Mouse (Mus musculus): ENCODE measurements around the gene Nr2c2. TPM values are rescaled to one million over a fixed set of nuclear protein-coding genes. Genes with fewer than 3 reads are reported as not detected.
"Not testable (repeated sequence)": the region's sequence is repeated elsewhere in the genome, so short reads cannot be mapped to it uniquely, and the experiment has no call there.

Gene Nr2c2
- polyA plus RNA-seq, 1 experiment: 22.1 TPM

DNA sequence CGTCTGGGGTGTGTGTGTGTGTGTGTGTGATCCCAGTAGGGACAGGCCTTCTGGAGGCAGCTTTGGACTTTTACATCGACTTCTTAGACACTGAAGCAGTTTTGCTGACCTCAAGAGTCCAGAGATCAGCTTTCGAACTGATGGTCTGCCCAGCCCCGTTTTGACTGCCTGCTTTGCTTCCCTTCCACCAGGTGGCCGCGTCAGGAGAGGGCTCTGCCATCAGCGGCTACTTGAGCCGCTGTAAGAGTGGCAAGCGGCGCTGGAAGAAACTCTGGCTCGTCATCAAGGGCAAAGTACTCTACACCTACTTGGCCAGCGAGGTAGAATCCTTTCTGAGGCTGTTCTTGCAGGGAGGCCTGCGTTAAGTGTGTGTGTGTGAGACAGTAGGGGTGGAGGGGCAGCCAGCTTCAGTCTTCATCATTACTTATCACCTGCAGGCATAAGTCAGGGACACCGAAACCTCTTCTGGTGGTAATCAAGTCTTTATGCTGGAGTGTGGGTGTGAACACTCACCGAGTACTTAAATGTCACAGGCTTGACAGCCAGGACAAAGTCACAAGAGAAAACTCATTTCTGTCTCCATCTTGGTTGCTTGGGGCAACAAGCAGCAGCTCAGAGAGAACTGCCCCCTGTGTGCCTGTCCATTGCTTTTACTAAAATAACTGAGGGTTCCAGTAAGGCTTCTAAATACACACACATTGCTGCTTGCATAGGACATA is 19.9 kb upstream of the Nr2c2 start:
- TF ChIP-seq CTCF (IDR thresholded peaks at IDR 0.05; ENCODE audit: insufficient read depth, low read length): no peak; the same call in 1 of the 2 replicates
- TF ChIP-seq POLR2A (IDR thresholded peaks at IDR 0.05; ENCODE audit: borderline replicate concordance, extremely low read depth, low read depth, low read length): no peak
- Histone ChIP-seq H3K4me3 (replicated peaks; ENCODE audit: extremely low read depth, low read depth, low read length) (no peak overlapping the region), H3K4me1 (ENCODE audit: control insufficient read depth, insufficient read depth, low read length) (no peaks in the 10 kb centered on the region)
- peak; percentile 26 for DNase-seq
- 46% methylated on average over 15 of the region's 15 CpGs for WGBS

DNA sequence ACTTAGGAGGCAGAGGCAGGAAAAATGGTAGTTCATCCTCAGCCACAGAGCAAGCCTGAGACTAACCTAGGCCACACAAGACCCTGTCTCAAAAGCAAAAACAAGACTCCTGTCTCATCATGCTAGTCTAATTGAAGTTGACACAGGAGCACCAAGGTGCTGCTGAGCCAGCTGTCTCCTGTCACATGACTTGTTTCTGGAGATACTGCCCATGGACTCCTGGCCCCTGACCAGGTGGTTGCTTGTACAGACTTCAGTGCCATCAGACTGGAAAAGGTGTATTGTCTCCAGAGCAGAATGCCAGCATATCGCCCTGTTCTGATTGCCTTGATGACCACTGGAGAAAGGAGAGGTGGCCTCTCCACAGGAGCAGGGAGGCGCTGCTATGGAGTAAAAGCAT is 10.5 kb upstream of the Nr2c2 start:
- H3K4me1 ChIP-seq (ENCODE audit: control insufficient read depth, insufficient read depth, low read length): no peaks in the 10 kb centered on the region
- no peak for DNase-seq
- no peak for TF ChIP-seq POLR2A (IDR thresholded peaks at IDR 0.05; ENCODE audit: borderline replicate concordance, extremely low read depth, low read depth, low read length)
- no peak for TF ChIP-seq CTCF (IDR thresholded peaks at IDR 0.05; ENCODE audit: insufficient read depth, low read length)
- 93% methylated on average over 2 of the region's 2 CpGs for WGBS
- H3K4me3 ChIP-seq (replicated peaks; ENCODE audit: extremely low read depth, low read depth, low read length): no peak overlapping the region

DNA sequence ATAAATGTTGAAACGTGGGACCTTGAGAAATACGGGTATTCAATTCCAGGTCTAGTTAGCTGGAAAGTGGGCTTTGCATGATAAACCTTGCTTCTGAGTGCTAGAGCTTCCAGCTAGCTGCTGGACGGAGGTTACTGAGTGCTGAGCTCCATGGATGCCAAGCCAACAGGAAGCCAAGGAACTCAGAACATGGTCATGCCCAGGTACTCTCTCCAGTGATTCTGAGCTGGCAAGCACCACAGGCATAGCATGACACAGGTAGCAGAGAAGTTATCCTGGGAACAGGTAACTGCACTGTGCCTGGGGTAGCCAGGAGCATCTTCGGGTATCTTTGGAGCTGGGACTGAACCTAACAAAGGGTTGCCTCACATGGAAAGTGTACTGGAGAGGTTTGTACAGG is 8.4 kb upstream of the Nr2c2 start:
- H3K4me3 ChIP-seq (replicated peaks; ENCODE audit: extremely low read depth, low read depth, low read length): no peak overlapping the region
- no peaks in the 10 kb centered on the region for H3K4me1 ChIP-seq (ENCODE audit: control insufficient read depth, insufficient read depth, low read length)
- TF ChIP-seq POLR2A (IDR thresholded peaks at IDR 0.05; ENCODE audit: borderline replicate concordance, extremely low read depth, low read depth, low read length) (no peak), CTCF (IDR thresholded peaks at IDR 0.05; ENCODE audit: insufficient read depth, low read length) (no peak)
- DNase-seq: no peak
- WGBS: 75% methylated on average over 4 of the region's 4 CpGs

DNA sequence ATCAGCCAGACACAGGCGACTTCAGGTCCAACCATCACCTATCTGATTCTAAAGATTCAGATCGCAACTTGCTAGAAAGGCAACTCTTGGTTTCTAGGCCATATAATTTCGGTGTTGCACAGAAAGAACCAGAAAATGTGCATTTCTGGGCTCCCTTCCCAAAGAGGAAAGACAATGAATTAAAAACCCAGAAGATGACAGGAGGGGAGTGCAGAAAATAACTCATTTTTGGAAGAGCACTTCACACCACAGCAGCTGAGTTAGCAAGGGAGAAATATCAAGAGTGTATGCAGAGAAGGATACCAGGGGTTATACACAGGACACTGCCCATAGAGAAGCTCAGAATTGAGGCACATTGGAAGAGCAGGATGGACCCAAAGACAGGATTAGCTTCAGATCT is 6.3 kb upstream of the Nr2c2 start:
- TF ChIP-seq CTCF (IDR thresholded peaks at IDR 0.05; ENCODE audit: insufficient read depth, low read length) (no peak), POLR2A (IDR thresholded peaks at IDR 0.05; ENCODE audit: borderline replicate concordance, extremely low read depth, low read depth, low read length) (no peak)
- Histone ChIP-seq H3K4me3 (replicated peaks; ENCODE audit: extremely low read depth, low read depth, low read length) (no peak overlapping the region), H3K4me1 (ENCODE audit: control insufficient read depth, insufficient read depth, low read length) (no peaks in the 10 kb centered on the region)
- 84% methylated on average over 3 of the region's 3 CpGs for WGBS
- DNase-seq: no peak

DNA sequence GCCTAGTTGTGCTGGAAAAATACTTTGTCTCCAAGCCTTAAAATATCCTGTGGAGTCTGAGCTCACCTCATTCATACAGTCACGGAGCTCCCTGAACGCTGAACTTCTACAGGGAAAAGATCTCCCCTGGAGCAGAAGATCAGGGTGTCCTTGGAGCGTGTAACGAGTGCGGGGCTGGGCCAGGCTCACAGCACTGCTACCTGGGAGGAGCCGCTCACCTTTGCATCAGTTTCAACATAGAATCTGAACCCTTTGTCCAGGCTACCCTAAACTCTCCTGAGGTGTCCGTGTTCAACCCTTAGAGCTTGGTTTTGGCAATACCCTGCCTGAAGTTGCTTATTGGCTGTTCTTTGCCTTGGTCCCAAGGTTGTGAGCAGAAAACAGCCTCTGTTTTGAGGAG is 2.0 kb upstream of the Nr2c2 start:
- H3K4me3 ChIP-seq (replicated peaks; ENCODE audit: extremely low read depth, low read depth, low read length); DNase-seq; H3K4me1 ChIP-seq (ENCODE audit: control insufficient read depth, insufficient read depth, low read length): not testable (repeated sequence)
- 85% methylated on average over 7 of the region's 7 CpGs for WGBS

GRCm38 (mm10) chr6:92089982-92090381 is 1.2 kb upstream of the Nr2c2 start:
- Histone ChIP-seq H3K4me3 (replicated peaks; ENCODE audit: extremely low read depth, low read depth, low read length) (no peak overlapping the region), H3K4me1 (ENCODE audit: control insufficient read depth, insufficient read depth, low read length) (peaks cover 9% of the 10 kb centered on the region)
- DNase-seq: no peak
- WGBS: 82% methylated on average over 4 of the region's 4 CpGs
- TF ChIP-seq CTCF (IDR thresholded peaks at IDR 0.05; ENCODE audit: insufficient read depth, low read length) (no peak), POLR2A (IDR thresholded peaks at IDR 0.05; ENCODE audit: borderline replicate concordance, extremely low read depth, low read depth, low read length) (no peak)

- DNase-seq: no peak
- 2% methylated on average over 4 of the region's 4 CpGs for WGBS
- H3K4me1 ChIP-seq (ENCODE audit: control insufficient read depth, insufficient read depth, low read length): peaks cover 12% of the 10 kb centered on the region
These were observed 693 bp upstream of the Nr2c2 start for GRCm38 (mm10) chr6:92090497-92090896.

DNA sequence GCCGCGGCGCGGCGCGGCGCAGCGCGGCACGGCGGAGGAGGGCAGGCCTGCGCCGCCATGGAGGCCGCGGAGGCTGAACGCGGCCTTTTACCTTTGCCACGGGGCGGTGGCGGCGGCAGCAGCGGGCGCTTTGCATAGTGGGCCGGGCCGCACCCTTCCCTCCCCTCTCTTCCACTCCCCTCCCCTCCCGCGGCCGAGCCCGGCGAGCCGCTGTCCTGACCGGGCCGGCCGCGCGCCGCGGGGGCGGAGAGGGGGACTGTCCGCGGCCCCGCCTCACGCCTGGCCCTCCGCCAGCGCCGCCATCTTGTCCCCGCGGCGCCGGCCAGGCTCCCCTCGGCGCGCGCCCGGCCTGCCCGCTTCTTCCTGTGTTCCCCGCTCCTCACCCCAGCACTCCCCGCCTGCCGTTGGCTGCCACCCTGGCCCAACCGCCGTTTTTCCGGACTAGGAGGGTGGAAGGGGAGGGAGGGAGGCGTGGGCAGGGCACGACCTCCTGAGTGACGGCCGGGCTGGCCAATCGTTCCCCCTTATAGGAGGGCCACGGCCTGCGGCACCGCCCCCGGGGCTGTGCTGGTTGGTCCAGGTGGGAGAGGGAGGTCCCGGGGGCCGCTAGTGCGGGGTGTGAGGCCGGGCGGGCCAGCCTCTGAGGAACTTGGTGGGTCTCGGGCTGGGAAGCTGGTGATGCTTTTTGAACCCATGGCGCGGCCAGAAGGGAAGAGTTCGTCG is 738 bp downstream of the Nr2c2 start:
- Histone ChIP-seq H3K4me1 (ENCODE audit: control insufficient read depth, insufficient read depth, low read length) (peaks cover 12% of the 10 kb centered on the region), H3K4me3 (replicated peaks; ENCODE audit: extremely low read depth, low read depth, low read length) (peak overlapping the region; percentile 99)
- TF ChIP-seq POLR2A (IDR thresholded peaks at IDR 0.05; ENCODE audit: borderline replicate concordance, extremely low read depth, low read depth, low read length): peak; percentile 44; the same call in 1 of the 2 replicates
- TF ChIP-seq CTCF (IDR thresholded peaks at IDR 0.05; ENCODE audit: insufficient read depth, low read length): no peak
- 1% methylated on average over 65 of the region's 81 CpGs for WGBS
- DNase-seq: peak; percentile 100

More at GRCm38 (mm10) chr6:92090497-92090896, 693 bp upstream of the Nr2c2 start:
- peak overlapping the region; percentile 99 for H3K4me3 ChIP-seq (replicated peaks; ENCODE audit: extremely low read depth, low read depth, low read length)
- TF ChIP-seq POLR2A (IDR thresholded peaks at IDR 0.05; ENCODE audit: borderline replicate concordance, extremely low read depth, low read depth, low read length) (no peak), CTCF (IDR thresholded peaks at IDR 0.05; ENCODE audit: insufficient read depth, low read length) (no peak)

DNA sequence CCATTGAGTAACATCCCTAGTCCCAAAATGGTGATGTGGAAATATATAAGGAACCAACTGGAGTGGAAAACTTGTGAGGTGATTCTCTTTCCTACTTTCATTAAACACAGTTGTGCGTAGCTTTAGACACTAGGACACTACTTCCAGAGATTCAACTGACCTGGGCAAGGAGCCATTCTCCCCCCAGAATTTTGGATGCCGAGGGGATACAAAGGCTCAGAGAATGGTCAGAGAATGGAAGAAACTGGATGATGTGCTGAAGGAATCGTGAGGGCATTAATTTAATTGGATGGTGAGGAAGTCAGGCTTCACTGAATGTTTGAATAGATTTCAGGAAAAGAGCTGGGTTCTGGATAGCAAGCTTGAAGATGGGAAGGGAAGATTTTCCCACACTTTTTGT is 1.5 kb downstream of the Nr2c2 start:
- Histone ChIP-seq H3K4me3 (replicated peaks; ENCODE audit: extremely low read depth, low read depth, low read length) (peak overlapping the region; percentile 90), H3K4me1 (ENCODE audit: control insufficient read depth, insufficient read depth, low read length) (peaks cover 12% of the 10 kb centered on the region)
- no peak for DNase-seq
- no peak for TF ChIP-seq POLR2A (IDR thresholded peaks at IDR 0.05; ENCODE audit: borderline replicate concordance, extremely low read depth, low read depth, low read length)
- no peak for TF ChIP-seq CTCF (IDR thresholded peaks at IDR 0.05; ENCODE audit: insufficient read depth, low read length)
- 11% methylated on average over 3 of the region's 3 CpGs for WGBS

- 87% methylated on average over 2 of the region's 2 CpGs for WGBS
- no peak for TF ChIP-seq CTCF (IDR thresholded peaks at IDR 0.05; ENCODE audit: insufficient read depth, low read length)
- TF ChIP-seq POLR2A (IDR thresholded peaks at IDR 0.05; ENCODE audit: borderline replicate concordance, extremely low read depth, low read depth, low read length): no peak
- H3K4me3 ChIP-seq (replicated peaks; ENCODE audit: extremely low read depth, low read depth, low read length): no peak overlapping the region
- H3K4me1 ChIP-seq (ENCODE audit: control insufficient read depth, insufficient read depth, low read length): peaks cover 12% of the 10 kb centered on the region
- DNase-seq: no peak
These were observed 2.7 kb downstream of the Nr2c2 start for GRCm38 (mm10) chr6:92093869-92094268.

All from lung, adult 2 months (tissue).